Mouse (Mus musculus) hindbrain, embryonic 13.5 days (tissue): ENCODE data around the gene Epn3. TPM values are rescaled to one million over a fixed set of nuclear protein-coding genes. Genes with fewer than 3 reads are reported as not detected.

Experiments used
- ATAC-seq: fragments of 200-750 bp; cut with Nextera tagmentation; 2 replicates; pipeline ENCODE4 v1.8.0; 2017; ENCODE audit warnings: moderate TSS enrichment; ENCODE audit not compliant: low FRiP score
- H3K27ac ChIP-seq: fragments of 300-500 bp; sonication (generic); 2 replicates; pipeline ENCODE4 v1.5.1; 2015; ENCODE audit warnings: inconsistent platforms, mild to moderate bottlenecking, moderate library complexity
- H3K27me3 ChIP-seq: fragments of 300-500 bp; sonication (generic); 2 replicates; pipeline ENCODE4 v1.6.1; 2015; ENCODE audit warnings: mild to moderate bottlenecking, inconsistent platforms
- H3K36me3 ChIP-seq: fragments of 300-500 bp; sonication (generic); 2 replicates; pipeline ENCODE4 v1.6.1; 2015; ENCODE audit warnings: mild to moderate bottlenecking, inconsistent platforms
- H3K4me1 ChIP-seq: fragments of 300-500 bp; sonication (generic); replicated peaks from 2 replicates; pipeline ENCODE4 v1.6.1; 2015; ENCODE audit warnings: inconsistent platforms
- H3K4me2 ChIP-seq: fragments of 300-500 bp; sonication (generic); 2 replicates; pipeline ENCODE4 v1.6.1; 2015; ENCODE audit warnings: inconsistent platforms, mild to moderate bottlenecking, moderate library complexity
- H3K4me3 ChIP-seq: fragments of 300-500 bp; sonication (generic); 2 replicates; pipeline ENCODE4 v1.5.1; 2015; ENCODE audit warnings: mild to moderate bottlenecking, inconsistent platforms
- H3K9ac ChIP-seq: fragments of 300-500 bp; sonication (generic); 2 replicates; pipeline ENCODE4 v1.6.1; 2015; ENCODE audit warnings: mild to moderate bottlenecking, inconsistent platforms
- H3K9me3 ChIP-seq: fragments of 300-500 bp; sonication (generic); 2 replicates; pipeline ENCODE4 v1.6.1; 2016; ENCODE audit warnings: inconsistent platforms
- WGBS: fragments of 180-500 bp; shearing (Covaris S2); methylation state at CpG from one replicate; pipeline ENCODE4 v1.1.7; 2015; 5-methylcytosine and 5-hydroxymethylcytosine counted together
- polyA plus RNA-seq: library from polyadenylated mRNA; unstranded; fragments of >200 nt; fragmentation: Nextera tagmentation; extraction: Ambion mirVana; gene quantifications from 2 replicates; pipeline ENCODE4 v1.2.1, GENCODE M21; 2015

Gene Epn3
- polyA plus RNA-seq, 1 experiment from 2014 or later: 0.90 TPM

- 0 out of 2 replicates have a peak, but pooled peaks cover 9% of the 10 kb centered on the region for H3K4me1 ChIP-seq
- H3K36me3 ChIP-seq: no peaks in the 10 kb centered on the region
- WGBS: 57% methylated on average over 3 of the region's 3 CpGs
- no peak overlapping the region for H3K9ac ChIP-seq
- H3K27ac ChIP-seq: no peak overlapping the region
- H3K4me2 ChIP-seq: no peak overlapping the region
- H3K27me3 ChIP-seq: no peaks in the 10 kb centered on the region
- no peak for ATAC-seq
- no peak overlapping the region for H3K4me3 ChIP-seq
- no peaks in the 10 kb centered on the region for H3K9me3 ChIP-seq
These were observed 29.1 kb upstream of the Epn3 start for GRCm38 (mm10) chr11:94528879-94529278.

DNA sequence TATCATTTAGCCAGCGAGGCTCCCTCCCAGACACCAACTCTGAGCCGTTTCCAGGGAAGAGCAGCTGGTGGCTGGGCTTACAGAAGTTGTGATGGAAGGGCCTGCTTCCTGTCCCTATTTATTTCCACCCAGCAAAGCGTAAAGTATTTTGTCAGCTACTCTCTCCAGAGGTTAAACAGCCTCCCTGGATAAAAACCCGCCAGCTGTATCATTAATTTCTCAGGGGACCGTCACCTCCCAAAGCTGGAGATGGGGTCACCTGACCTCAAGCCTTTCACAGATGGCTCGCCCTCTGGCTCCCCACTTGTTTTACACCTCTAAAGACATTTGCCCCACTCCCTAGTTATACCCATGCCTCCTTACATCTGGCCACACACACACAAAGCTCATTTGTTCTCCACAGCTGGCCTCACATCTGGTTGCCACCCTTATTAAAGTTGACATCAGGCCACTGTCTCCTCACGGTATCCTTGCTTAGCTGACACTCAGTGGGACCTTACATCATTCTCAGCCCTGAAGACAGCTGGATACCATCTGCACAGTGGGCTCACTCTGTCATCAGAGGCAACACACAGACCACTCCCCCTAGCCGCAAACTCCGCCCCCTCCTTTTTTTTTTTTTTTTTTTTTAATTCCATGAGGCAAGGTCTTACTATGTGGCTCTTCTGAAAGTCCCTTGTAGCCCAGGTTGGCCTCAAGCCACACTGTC lies 26.6 kb upstream of the Epn3 start:
- no peaks in the 10 kb centered on the region for H3K27me3 ChIP-seq
- H3K9me3 ChIP-seq: no peaks in the 10 kb centered on the region
- no peaks in the 10 kb centered on the region for H3K36me3 ChIP-seq
- H3K4me3 ChIP-seq: no peak overlapping the region
- H3K27ac ChIP-seq: no peak overlapping the region
- no peak for ATAC-seq
- peaks cover 13% of the 10 kb centered on the region; the same call in 1 of the 2 replicates for H3K4me1 ChIP-seq
- no peak overlapping the region for H3K9ac ChIP-seq
- no peak overlapping the region for H3K4me2 ChIP-seq
- WGBS: 37% methylated on average over 9 of the region's 9 CpGs

DNA sequence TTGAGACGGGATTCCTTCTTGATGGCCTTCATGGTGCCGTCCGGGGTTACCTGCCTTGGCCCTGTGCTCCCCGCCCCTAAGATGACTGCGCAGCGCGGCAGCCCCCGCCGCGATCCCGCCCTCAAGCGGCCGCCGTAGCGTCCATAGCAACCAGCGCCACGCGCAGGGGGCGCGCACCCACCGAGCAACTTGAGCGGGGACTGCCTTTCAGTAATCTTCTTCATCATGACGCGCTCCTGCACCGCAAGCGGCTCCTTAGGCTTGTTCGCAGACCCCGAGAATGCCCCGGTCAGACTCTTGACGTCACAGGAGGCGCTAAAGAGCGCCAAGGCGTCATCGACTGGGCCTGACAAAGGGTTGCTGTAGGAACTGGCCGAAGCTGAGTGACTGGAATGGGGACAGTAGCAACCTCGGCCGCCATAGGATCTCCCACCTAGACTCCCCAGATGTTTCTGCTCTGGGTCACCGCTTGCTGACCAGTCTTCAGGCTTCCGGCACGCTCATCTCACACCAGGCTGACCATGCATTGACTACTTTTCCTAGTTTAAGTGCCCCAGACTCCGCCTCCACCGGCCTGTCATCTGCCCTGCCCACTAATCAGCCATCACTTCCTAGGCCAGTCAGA lies 21.6 kb upstream of the Epn3 start, which contains the start of gene Mycbpap:
Mycbpap (minus strand) TSS at position 524 of the 625 bp plus-strand sequence.
- H3K27ac ChIP-seq: no peak within 1 kb of the TSS
- under 1% methylated on average over 42 of the region's 42 CpGs for WGBS

GRCm38 (mm10) chr11:94513452-94513851 lies 13.7 kb upstream of the Epn3 start:
- Histone ChIP-seq H3K4me2 (no peak overlapping the region), H3K4me3 (no peak overlapping the region), H3K9me3 (no peaks in the 10 kb centered on the region), H3K27me3 (no peaks in the 10 kb centered on the region), H3K27ac (no peak overlapping the region), H3K36me3 (0 out of 2 replicates have a peak, but pooled peaks cover 2% of the 10 kb centered on the region), H3K9ac (no peak overlapping the region), H3K4me1 (no peaks in the 10 kb centered on the region)
- WGBS: 63% methylated on average over 9 of the region's 9 CpGs
- ATAC-seq: no peak

More for the DNA sequence above, 21.6 kb upstream of the Epn3 start, which contains the start of gene Mycbpap:
- H3K4me2 ChIP-seq: peak within 1 kb of the TSS; percentile 83
- H3K36me3 ChIP-seq: no peaks in the 10 kb centered on the region
- peak within 1 kb of the TSS; percentile 76 for H3K9ac ChIP-seq
- H3K4me3 ChIP-seq: peak within 1 kb of the TSS; percentile 48
- H3K4me1 ChIP-seq: peaks cover 19% of the 10 kb centered on the region
- no peaks in the 10 kb centered on the region for H3K27me3 ChIP-seq
- ATAC-seq: peak; percentile 75
- no peaks in the 10 kb centered on the region for H3K9me3 ChIP-seq

DNA sequence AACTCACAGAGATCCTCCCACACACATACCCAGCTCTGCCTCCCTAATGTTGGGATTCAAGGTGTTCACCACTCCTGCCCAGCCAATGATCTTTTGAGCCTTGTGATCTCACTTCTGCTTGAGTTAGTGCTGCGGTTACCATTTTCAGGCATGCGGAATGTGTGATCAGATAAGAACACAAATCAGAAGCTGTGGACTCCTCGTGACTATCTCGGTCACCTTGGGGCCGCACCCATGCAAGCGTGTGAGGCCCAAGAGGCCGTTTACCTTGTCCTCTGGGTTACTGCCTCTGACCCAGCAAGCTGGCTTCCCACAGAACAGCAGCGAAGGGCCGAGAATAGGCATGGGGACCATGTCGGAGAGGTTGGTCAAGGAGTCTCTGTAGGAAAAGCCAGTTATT lies 9.2 kb upstream of the Epn3 start:
- no peak overlapping the region for H3K4me3 ChIP-seq
- no peak overlapping the region for H3K9ac ChIP-seq
- no peak overlapping the region for H3K27ac ChIP-seq
- no peak for ATAC-seq
- WGBS: 92% methylated on average over 10 of the region's 10 CpGs
- H3K4me2 ChIP-seq: no peak overlapping the region
- no peaks in the 10 kb centered on the region for H3K4me1 ChIP-seq
- H3K9me3 ChIP-seq: no peaks in the 10 kb centered on the region
- H3K27me3 ChIP-seq: no peaks in the 10 kb centered on the region
- H3K36me3 ChIP-seq: 0 out of 2 replicates have a peak, but pooled peaks cover 2% of the 10 kb centered on the region

- Histone ChIP-seq H3K9ac (no peak overlapping the region), H3K4me2 (no peak overlapping the region), H3K36me3 (no peaks in the 10 kb centered on the region), H3K27me3 (peaks cover 51% of the 10 kb centered on the region), H3K27ac (no peak overlapping the region), H3K4me1 (peaks cover 26% of the 10 kb centered on the region), H3K9me3 (no peaks in the 10 kb centered on the region), H3K4me3 (no peak overlapping the region)
- ATAC-seq: no peak
- 93% methylated on average over 8 of the region's 8 CpGs for WGBS
These were observed 1.7 kb upstream of the Epn3 start for GRCm38 (mm10) chr11:94501482-94501881.

DNA sequence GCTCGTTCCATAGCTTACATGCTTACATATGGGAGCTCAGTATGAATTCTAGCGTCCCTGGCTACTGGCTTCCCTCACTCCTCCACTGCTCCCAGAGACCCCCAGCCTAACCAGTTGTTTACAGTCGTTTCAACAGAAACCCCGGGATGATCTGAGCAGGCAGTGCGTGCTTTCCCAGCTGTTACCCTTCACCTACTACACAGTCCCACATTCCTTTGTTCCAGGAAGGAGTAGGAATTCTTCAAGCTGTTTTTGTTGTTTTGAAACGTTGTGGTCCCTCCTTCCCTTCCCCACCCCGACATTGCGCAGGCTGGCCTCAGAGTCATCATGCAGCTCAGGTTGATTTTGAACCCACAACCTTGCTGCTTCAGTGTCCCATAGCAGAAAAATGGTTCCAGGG lies 588 bp upstream of the Epn3 start:
- peaks cover 52% of the 10 kb centered on the region for H3K27me3 ChIP-seq
- WGBS: 28% methylated on average over 8 of the region's 8 CpGs
- H3K4me3 ChIP-seq: no peak overlapping the region; the same call in 1 of the 2 replicates
- H3K27ac ChIP-seq: no peak overlapping the region
- peaks cover 26% of the 10 kb centered on the region for H3K4me1 ChIP-seq
- no peaks in the 10 kb centered on the region for H3K9me3 ChIP-seq
- no peak for ATAC-seq
- no peaks in the 10 kb centered on the region for H3K36me3 ChIP-seq
- no peak overlapping the region; the same call in 1 of the 2 replicates for H3K9ac ChIP-seq
- peak overlapping the region; percentile 56; the same call in 1 of the 2 replicates for H3K4me2 ChIP-seq

- no peaks in the 10 kb centered on the region for H3K36me3 ChIP-seq
- H3K27me3 ChIP-seq: peaks cover 60% of the 10 kb centered on the region
- peaks cover 26% of the 10 kb centered on the region for H3K4me1 ChIP-seq
- peak; percentile 43; the same call in 1 of the 2 replicates for ATAC-seq
- peak overlapping the region; percentile 64; the same call in 1 of the 2 replicates for H3K9ac ChIP-seq
- peak overlapping the region; percentile 28; the same call in 1 of the 2 replicates for H3K4me3 ChIP-seq
- H3K4me2 ChIP-seq: peak overlapping the region; percentile 56
- no peaks in the 10 kb centered on the region for H3K9me3 ChIP-seq
- 13% methylated on average over 2 of the region's 2 CpGs for WGBS
- H3K27ac ChIP-seq: no peak overlapping the region
These were observed 739 bp downstream of the Epn3 start for GRCm38 (mm10) chr11:94499035-94499434.

DNA sequence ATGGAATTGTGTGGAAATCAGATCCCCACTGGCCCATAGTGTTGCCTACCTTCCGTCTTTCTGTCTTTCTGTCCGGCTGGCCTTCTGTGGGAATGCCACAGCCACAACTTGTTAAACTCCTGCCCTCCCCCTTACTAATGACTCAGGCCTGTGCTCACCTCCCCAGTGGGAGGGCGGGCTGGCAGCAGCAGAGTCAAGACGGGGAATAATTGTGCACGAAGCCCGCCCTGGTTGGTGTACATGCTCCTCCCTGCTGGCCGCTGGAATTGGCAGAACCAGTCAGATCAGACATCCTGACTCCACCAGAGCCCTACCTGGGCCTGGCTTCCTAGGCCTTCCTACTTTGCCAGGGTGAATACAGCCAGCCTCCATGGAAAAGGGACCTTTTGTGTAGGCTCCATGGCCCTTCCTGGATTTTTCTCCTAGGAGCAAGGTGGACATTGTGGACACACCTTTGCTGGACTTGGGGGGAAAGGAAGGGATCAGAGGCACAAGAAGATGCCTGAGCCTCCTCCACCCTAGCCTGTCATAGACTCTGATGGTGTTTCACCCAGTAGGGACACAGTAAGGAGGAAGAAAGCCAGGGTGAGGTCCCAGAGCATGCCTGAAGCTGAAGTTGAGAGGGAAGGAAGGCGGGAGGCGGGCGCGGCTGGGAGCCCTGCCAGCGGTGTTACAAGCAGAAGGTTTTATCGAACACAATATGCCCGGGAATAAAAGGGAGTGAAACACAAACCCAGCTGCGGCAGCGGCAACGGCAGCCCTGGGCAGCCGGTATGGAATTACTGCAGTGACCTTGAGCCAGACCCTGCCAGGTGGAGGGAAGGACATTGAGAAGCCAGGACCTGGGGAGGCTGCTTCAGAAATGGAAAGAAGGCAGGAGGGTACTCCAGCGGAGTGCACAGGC lies 1.4 kb downstream of the Epn3 start:
- no peak overlapping the region for H3K4me3 ChIP-seq
- 20% methylated on average over 19 of the region's 19 CpGs for WGBS
- no peaks in the 10 kb centered on the region for H3K36me3 ChIP-seq
- H3K9ac ChIP-seq: no peak overlapping the region
- ATAC-seq: 0 out of 2 replicates have a peak, but pooled peaks have one; percentile 33
- H3K9me3 ChIP-seq: no peaks in the 10 kb centered on the region
- peak overlapping the region; percentile 48; the same call in 1 of the 2 replicates for H3K27ac ChIP-seq
- peaks cover 62% of the 10 kb centered on the region for H3K27me3 ChIP-seq
- peak overlapping the region; percentile 35 for H3K4me2 ChIP-seq
- peaks cover 26% of the 10 kb centered on the region for H3K4me1 ChIP-seq

DNA sequence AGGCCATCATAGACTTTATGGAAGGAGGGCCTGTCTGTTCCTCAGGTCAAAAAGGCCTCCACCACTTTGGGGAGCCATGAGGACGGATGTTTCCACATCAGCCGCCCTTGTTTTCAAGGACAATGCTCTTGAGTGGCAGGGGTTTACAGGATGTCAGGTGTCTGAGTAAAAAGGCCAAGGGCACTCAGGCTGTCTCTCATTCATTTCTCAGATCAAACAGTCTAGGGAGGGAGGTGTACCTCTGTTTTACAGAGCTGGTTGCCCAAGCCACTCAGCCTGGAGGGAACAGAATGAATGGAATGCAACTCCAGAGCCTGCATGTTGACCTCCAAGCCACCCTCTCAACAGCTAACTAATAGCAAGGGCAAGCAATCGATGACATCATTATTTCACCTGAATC lies 4.4 kb downstream of the Epn3 start:
- ATAC-seq: no peak
- Histone ChIP-seq H3K4me2 (no peak overlapping the region), H3K27me3 (peaks cover 68% of the 10 kb centered on the region), H3K27ac (no peak overlapping the region), H3K4me3 (no peak overlapping the region), H3K9ac (no peak overlapping the region), H3K36me3 (no peaks in the 10 kb centered on the region), H3K4me1 (peaks cover 38% of the 10 kb centered on the region), H3K9me3 (no peaks in the 10 kb centered on the region)
- 76% methylated on average over 3 of the region's 3 CpGs for WGBS

DNA sequence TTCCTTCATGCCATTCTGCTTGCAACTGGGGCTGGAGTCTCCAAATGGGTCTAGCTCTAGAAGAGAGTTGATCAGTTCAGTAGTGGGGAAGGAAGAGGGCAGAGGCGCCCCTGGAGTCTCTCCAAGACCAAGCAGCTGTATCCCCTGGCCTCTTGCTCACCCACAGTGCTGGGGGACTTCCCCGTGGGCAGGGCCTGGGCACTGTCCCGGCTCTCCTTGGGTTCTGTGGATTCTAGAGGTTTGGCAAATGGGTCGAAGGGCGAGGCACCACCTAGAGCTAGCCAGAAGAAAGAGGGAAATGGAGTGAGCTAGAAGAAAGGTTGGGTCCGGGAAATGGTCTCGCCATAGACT lies 8.1 kb downstream of the Epn3 start:
- peak overlapping the region; percentile 64 for H3K4me2 ChIP-seq
- WGBS: 60% methylated on average over 7 of the region's 7 CpGs
- peak overlapping the region; percentile 53 for H3K4me3 ChIP-seq
- H3K9ac ChIP-seq: peak overlapping the region; percentile 81
- H3K36me3 ChIP-seq: no peaks in the 10 kb centered on the region
- H3K4me1 ChIP-seq: peaks cover 20% of the 10 kb centered on the region
- no peaks in the 10 kb centered on the region for H3K9me3 ChIP-seq
- no peak for ATAC-seq
- peaks cover 64% of the 10 kb centered on the region for H3K27me3 ChIP-seq
- no peak overlapping the region for H3K27ac ChIP-seq
